Mouse (Mus musculus) hindbrain, embryonic 12.5 days (tissue): ENCODE measurements around the gene Chd3. TPM values are rescaled to one million over a fixed set of nuclear protein-coding genes. Genes with fewer than 3 reads are reported as not detected.
A peak's percentile ranks its signal among the peaks of the same experiment; 100 is the strongest.

Experiments
- ATAC-seq: fragments of 200-750 bp; cut with Nextera tagmentation; 2 replicates; pipeline ENCODE4 v1.8.0; 2017; ENCODE audit warnings: moderate TSS enrichment; ENCODE audit not compliant: low FRiP score
- H3K27ac ChIP-seq: fragments of 300-500 bp; sonication (generic); 2 replicates; pipeline ENCODE4 v1.5.1; 2016; ENCODE audit warnings: mild to moderate bottlenecking
- H3K27me3 ChIP-seq: fragments of 300-500 bp; sonication (generic); 2 replicates; pipeline ENCODE4 v1.6.1; 2016; ENCODE audit warnings: mild to moderate bottlenecking
- H3K36me3 ChIP-seq: fragments of 300-500 bp; sonication (generic); 2 replicates; pipeline ENCODE4 v1.6.1; 2016; ENCODE audit warnings: mild to moderate bottlenecking
- H3K4me1 ChIP-seq: fragments of 300-500 bp; sonication (generic); 2 replicates; pipeline ENCODE4 v1.6.1; 2016
- H3K4me2 ChIP-seq: fragments of 300-500 bp; sonication (generic); replicated peaks from 2 replicates; pipeline ENCODE4 v1.6.1; 2016; ENCODE audit warnings: mild to moderate bottlenecking
- H3K4me3 ChIP-seq: fragments of 300-500 bp; sonication (generic); 2 replicates; pipeline ENCODE4 v1.5.1; 2016; ENCODE audit warnings: mild to moderate bottlenecking
- H3K9ac ChIP-seq: fragments of 300-500 bp; sonication (generic); 2 replicates; pipeline ENCODE4 v1.6.1; 2016; ENCODE audit warnings: mild to moderate bottlenecking, moderate library complexity
- H3K9me3 ChIP-seq: fragments of 300-500 bp; sonication (generic); replicated peaks from 2 replicates; pipeline ENCODE4 v1.6.1; 2016; ENCODE audit warnings: mild to moderate bottlenecking
- WGBS: fragments of 180-500 bp; shearing (Covaris S2); methylation state at CpG from one replicate; pipeline ENCODE4 v1.1.7; 2016; 5-methylcytosine and 5-hydroxymethylcytosine counted together
- polyA plus RNA-seq: library from polyadenylated mRNA; unstranded; fragments of >200 nt; fragmentation: Nextera tagmentation; extraction: Ambion mirVana; gene quantifications from 2 replicates; pipeline ENCODE4 v1.2.1, GENCODE M21; 2016

The Chd3 gene
- polyA plus RNA-seq, 1 experiment from 2014 or later: 93.4 TPM

GRCm38 (mm10) chr11:69334796-69335195, 34.4 kb downstream of the Chd3 start:
- Histone ChIP-seq H3K27me3 (peaks cover 16% of the 10 kb centered on the region), H3K4me3 (no peak overlapping the region), H3K9me3 (no peaks in the 10 kb centered on the region), H3K36me3 (no peaks in the 10 kb centered on the region), H3K27ac (no peak overlapping the region), H3K9ac (no peak overlapping the region), H3K4me2 (no peak overlapping the region), H3K4me1 (peaks cover 14% of the 10 kb centered on the region)
- no peak for ATAC-seq
- 75% methylated on average over 4 of the region's 4 CpGs for WGBS

DNA sequence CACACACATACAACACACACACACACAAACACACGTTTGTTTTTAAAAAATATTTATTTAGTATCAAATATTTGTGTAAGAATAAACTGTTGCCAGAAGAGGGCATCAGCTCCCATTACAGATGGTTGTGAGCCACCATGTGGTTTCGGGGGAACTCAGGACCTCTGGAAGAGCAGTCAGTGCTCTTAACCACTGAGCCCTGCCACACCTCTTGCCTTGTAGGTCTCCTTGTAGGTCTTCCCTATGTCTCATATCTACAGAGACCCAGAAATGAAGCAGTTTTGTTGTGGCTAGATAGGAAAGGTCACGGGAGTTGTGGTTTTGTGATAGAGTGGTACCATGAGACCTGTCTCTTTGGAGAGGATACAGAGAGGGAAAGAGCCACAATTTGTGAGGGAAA, 35.3 kb downstream of the Chd3 start:
- Histone ChIP-seq H3K9ac (no peak overlapping the region), H3K9me3 (no peaks in the 10 kb centered on the region), H3K4me1 (peaks cover 14% of the 10 kb centered on the region), H3K27ac (no peak overlapping the region), H3K27me3 (peaks cover 16% of the 10 kb centered on the region), H3K36me3 (no peaks in the 10 kb centered on the region), H3K4me3 (no peak overlapping the region), H3K4me2 (no peak overlapping the region)
- WGBS: 70% methylated on average over 3 of the region's 3 CpGs
- no peak for ATAC-seq

- no peaks in the 10 kb centered on the region for H3K36me3 ChIP-seq
- peak overlapping the region; percentile 66 for H3K4me2 ChIP-seq
- peak overlapping the region; percentile 85 for H3K27ac ChIP-seq
- no peaks in the 10 kb centered on the region for H3K9me3 ChIP-seq
- H3K4me3 ChIP-seq: no peak overlapping the region
- peaks cover 20% of the 10 kb centered on the region for H3K27me3 ChIP-seq
- peaks cover 14% of the 10 kb centered on the region for H3K4me1 ChIP-seq
- H3K9ac ChIP-seq: peak overlapping the region; percentile 68
- WGBS: 35% methylated on average over 8 of the region's 8 CpGs
- no peak for ATAC-seq
These were observed 36.4 kb downstream of the Chd3 start for GRCm38 (mm10) chr11:69332713-69333253.

DNA sequence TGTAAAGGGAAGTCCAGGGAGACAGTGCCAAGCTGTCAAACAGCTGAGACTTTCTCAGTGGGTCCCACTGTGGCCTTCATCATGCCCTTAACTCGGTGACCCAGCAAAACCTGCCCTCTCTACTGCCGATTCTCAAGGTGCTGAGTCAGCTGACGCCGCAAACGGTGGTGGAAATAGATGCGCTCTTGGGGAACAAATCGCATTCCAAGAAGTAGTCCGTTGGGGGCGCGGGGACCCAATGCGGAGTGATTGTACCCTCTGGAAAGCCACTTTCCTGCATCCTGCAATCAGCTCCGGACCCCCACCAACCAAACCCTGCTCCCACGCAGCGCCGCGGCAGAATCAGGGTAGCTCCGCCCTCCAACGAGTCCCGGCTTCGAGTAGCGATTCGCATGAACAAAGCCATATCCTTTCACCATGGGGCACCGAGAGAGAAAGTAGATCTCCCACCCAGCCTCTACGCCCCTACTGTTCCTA, 37.2 kb downstream of the Chd3 start:
- Histone ChIP-seq H3K36me3 (no peaks in the 10 kb centered on the region), H3K4me1 (peaks cover 16% of the 10 kb centered on the region), H3K4me3 (peak overlapping the region; percentile 43), H3K4me2 (peak overlapping the region; percentile 66), H3K9me3 (no peaks in the 10 kb centered on the region), H3K27ac (peak overlapping the region; percentile 85), H3K9ac (peak overlapping the region; percentile 68), H3K27me3 (peaks cover 28% of the 10 kb centered on the region)
- ATAC-seq: peak; percentile 83
- WGBS: 2% methylated on average over 24 of the region's 24 CpGs

DNA sequence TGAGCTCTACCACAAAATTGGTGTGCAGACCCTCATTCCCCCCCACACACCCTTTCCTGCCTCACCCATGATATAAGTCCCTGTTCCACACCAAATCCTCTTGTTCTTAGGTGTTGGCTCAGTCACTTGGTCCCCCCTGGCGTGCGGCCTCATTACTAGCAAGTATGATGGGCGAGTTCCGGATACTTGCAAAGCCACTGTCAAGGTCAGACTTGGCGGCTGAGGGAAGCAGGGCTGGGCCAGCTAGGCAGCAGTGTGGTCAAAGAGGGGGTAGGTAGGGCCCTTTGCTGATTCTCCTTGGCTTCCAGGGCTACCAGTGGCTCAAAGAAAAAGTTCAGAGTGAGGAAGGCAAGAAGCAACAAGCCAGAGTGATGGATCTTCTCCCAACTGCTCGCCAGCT, 38.1 kb downstream of the Chd3 start:
- Histone ChIP-seq H3K9ac (peak overlapping the region; percentile 68; the same call in 1 of the 2 replicates), H3K27ac (no peak overlapping the region), H3K4me2 (peak overlapping the region; percentile 66), H3K4me1 (peaks cover 23% of the 10 kb centered on the region), H3K4me3 (no peak overlapping the region), H3K27me3 (peaks cover 34% of the 10 kb centered on the region), H3K9me3 (no peaks in the 10 kb centered on the region), H3K36me3 (no peaks in the 10 kb centered on the region)
- ATAC-seq: no peak
- WGBS: 90% methylated on average over 6 of the region's 6 CpGs

GRCm38 (mm10) chr11:69328517-69328916, 40.7 kb downstream of the Chd3 start:
- no peak overlapping the region for H3K4me2 ChIP-seq
- H3K4me1 ChIP-seq: peaks cover 34% of the 10 kb centered on the region
- no peak overlapping the region for H3K9ac ChIP-seq
- H3K9me3 ChIP-seq: no peaks in the 10 kb centered on the region
- WGBS: 93% methylated on average over 6 of the region's 6 CpGs
- H3K36me3 ChIP-seq: no peaks in the 10 kb centered on the region
- no peak overlapping the region for H3K27ac ChIP-seq
- H3K27me3 ChIP-seq: peaks cover 34% of the 10 kb centered on the region
- no peak overlapping the region for H3K4me3 ChIP-seq
- ATAC-seq: no peak

DNA sequence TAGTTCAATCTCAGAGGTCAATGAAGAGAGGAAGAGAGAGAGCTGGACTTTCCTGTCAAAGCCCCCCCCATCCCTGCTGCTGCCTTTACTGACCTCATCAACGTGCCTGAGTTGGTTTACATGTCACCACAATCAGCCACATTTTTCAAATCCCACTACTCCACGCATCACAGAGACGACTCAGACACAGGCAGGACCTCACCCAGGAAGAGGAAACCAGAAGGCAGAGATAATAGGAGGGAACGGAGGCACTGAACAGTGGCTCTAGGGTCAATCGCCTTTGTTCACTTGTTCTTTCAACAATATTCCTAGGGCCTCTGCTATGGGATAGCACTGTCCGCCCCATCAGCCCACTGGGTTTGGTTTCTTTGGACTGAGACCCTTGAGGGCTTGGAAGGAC, 41.6 kb downstream of the Chd3 start:
- H3K9ac ChIP-seq: no peak overlapping the region
- peaks cover 34% of the 10 kb centered on the region for H3K27me3 ChIP-seq
- H3K4me3 ChIP-seq: no peak overlapping the region
- no peak overlapping the region for H3K27ac ChIP-seq
- H3K4me2 ChIP-seq: no peak overlapping the region
- H3K4me1 ChIP-seq: peaks cover 39% of the 10 kb centered on the region
- WGBS: 49% methylated on average over 6 of the region's 6 CpGs
- no peaks in the 10 kb centered on the region for H3K36me3 ChIP-seq
- no peak for ATAC-seq
- no peaks in the 10 kb centered on the region for H3K9me3 ChIP-seq

DNA sequence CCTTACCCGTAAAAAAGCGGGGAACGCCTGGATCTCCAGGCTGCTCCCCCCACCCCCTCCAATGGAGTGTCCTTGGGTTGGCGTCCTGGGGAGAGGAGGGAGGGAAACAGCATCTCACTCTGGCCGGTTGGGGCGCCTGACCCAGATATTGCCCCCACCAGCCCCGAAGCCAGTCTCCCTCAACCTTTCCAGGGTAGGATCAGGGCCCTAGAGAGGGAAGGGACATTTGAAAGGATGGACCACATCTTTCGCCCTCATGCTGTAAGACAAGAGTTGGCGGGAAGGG, 42.1 kb downstream of the Chd3 start:
- ATAC-seq: no peak
- Histone ChIP-seq H3K27ac (no peak overlapping the region), H3K9me3 (no peaks in the 10 kb centered on the region), H3K4me1 (peaks cover 39% of the 10 kb centered on the region), H3K27me3 (peaks cover 34% of the 10 kb centered on the region), H3K4me3 (peak overlapping the region; percentile 55; the same call in 1 of the 2 replicates), H3K9ac (no peak overlapping the region), H3K36me3 (no peaks in the 10 kb centered on the region), H3K4me2 (peak overlapping the region; percentile 79)
- WGBS: 10% methylated on average over 9 of the region's 9 CpGs

GRCm38 (mm10) chr11:69326408-69327156, 42.6 kb downstream of the Chd3 start:
- Histone ChIP-seq H3K4me2 (peak overlapping the region; percentile 79), H3K27me3 (peaks cover 34% of the 10 kb centered on the region), H3K36me3 (no peaks in the 10 kb centered on the region), H3K27ac (no peak overlapping the region; the same call in 1 of the 2 replicates), H3K9me3 (no peaks in the 10 kb centered on the region), H3K4me3 (peak overlapping the region; percentile 55), H3K9ac (peak overlapping the region; percentile 68), H3K4me1 (peaks cover 39% of the 10 kb centered on the region)
- WGBS: 1% methylated on average over 45 of the region's 45 CpGs
- ATAC-seq: peak; percentile 20; the same call in 1 of the 2 replicates

- Histone ChIP-seq H3K36me3 (peaks cover under 1% of the 10 kb centered on the region; the same call in 1 of the 2 replicates), H3K9me3 (no peaks in the 10 kb centered on the region), H3K4me2 (peak within 1 kb of the TSS; percentile 79), H3K4me3 (peak within 1 kb of the TSS; percentile 55), H3K4me1 (peaks cover 41% of the 10 kb centered on the region), H3K27ac (no peak within 1 kb of the TSS; the same call in 1 of the 2 replicates), H3K9ac (peak within 1 kb of the TSS; percentile 68), H3K27me3 (peaks cover 34% of the 10 kb centered on the region)
- peak; percentile 49 for ATAC-seq
- 12% methylated on average over 26 of the region's 26 CpGs for WGBS
These were observed 43.4 kb downstream of the Chd3 start, which contains the start of gene Kcnab3 for GRCm38 (mm10) chr11:69325628-69326407. Gene Kcnab3 (plus strand): TSS chr11:69326258.

- H3K4me3 ChIP-seq: peak overlapping the region; percentile 66
- no peak for ATAC-seq
- 82% methylated on average over 6 of the region's 6 CpGs for WGBS
- peaks cover 7% of the 10 kb centered on the region for H3K36me3 ChIP-seq
- peaks cover 31% of the 10 kb centered on the region for H3K27me3 ChIP-seq
- H3K4me2 ChIP-seq: peak overlapping the region; percentile 94
- H3K9me3 ChIP-seq: no peaks in the 10 kb centered on the region
- H3K4me1 ChIP-seq: peaks cover 43% of the 10 kb centered on the region
- H3K9ac ChIP-seq: peak overlapping the region; percentile 70; the same call in 1 of the 2 replicates
- no peak overlapping the region for H3K27ac ChIP-seq
These were observed 44.5 kb downstream of the Chd3 start for GRCm38 (mm10) chr11:69324749-69325148.

DNA sequence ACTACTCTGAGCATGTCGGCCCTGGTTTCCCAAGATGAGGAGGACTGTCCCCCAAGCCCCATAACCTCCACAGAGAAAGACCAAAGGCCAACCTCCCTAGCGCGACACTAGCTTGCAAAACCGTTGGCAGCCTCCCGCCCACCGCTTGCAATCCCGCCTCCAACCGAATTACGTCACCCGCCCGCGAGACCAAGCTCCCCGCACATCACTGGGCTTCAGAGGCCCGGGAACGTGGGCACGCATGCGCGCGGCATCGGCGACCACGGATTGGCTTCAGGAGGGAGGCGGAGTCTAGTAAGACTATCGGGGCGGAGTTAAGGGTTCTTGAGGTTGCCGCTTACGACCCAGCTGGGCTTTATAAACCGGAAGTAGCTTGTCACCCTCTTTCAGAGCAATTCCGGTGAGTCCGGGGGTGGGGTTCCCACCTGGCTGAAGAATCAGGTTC, 45.5 kb downstream of the Chd3 start, which contains the start of the genes Cntrob and Trappc1:
TSS of gene Cntrob (minus strand) at position 109 of the 445 bp plus-strand sequence.
TSS of gene Trappc1 (plus strand) at position 314 of the 445 bp plus-strand sequence.
- peak within 1 kb of the TSS; percentile 94 for H3K4me2 ChIP-seq
- no peaks in the 10 kb centered on the region for H3K9me3 ChIP-seq
- peak within 1 kb of the TSS; percentile 66 for H3K4me3 ChIP-seq
- WGBS: under 1% methylated on average over 30 of the region's 30 CpGs
- peak; percentile 92 for ATAC-seq
- peaks cover 18% of the 10 kb centered on the region for H3K36me3 ChIP-seq
- peaks cover 43% of the 10 kb centered on the region for H3K4me1 ChIP-seq
- peak within 1 kb of the TSS; percentile 91 for H3K27ac ChIP-seq
- peaks cover 23% of the 10 kb centered on the region for H3K27me3 ChIP-seq
- H3K9ac ChIP-seq: peak within 1 kb of the TSS; percentile 85
